Mouse (Mus musculus) liver (tissue): ENCODE data around the gene Lrrfip2.

Source experiments
- DNase-seq: peaks from one replicate; pipeline ENCODE4 v3.0.0-alpha.2; 2020; ENCODE audit warnings: mixed read lengths

Gene Lrrfip2

GRCm38 (mm10) chr9:111170430-111170829, 53.0 kb downstream of the Lrrfip2 start:
- no peak for DNase-seq

- DNase-seq: no peak
Measured at GRCm38 (mm10) chr9:111174071-111174470, 56.7 kb downstream of the Lrrfip2 start.

- DNase-seq: no peak
Measured at GRCm38 (mm10) chr9:111178971-111179370, 61.6 kb downstream of the Lrrfip2 start.

- DNase-seq: no peak
Measured at GRCm38 (mm10) chr9:111182176-111182575, 64.8 kb downstream of the Lrrfip2 start.

GRCm38 (mm10) chr9:111184929-111185328, 67.5 kb downstream of the Lrrfip2 start:
- DNase-seq: no peak

GRCm38 (mm10) chr9:111186861-111187260, 69.5 kb downstream of the Lrrfip2 start:
- DNase-seq: no peak

GRCm38 (mm10) chr9:111188731-111189130, 71.3 kb downstream of the Lrrfip2 start:
- no peak for DNase-seq

- no peak for DNase-seq
Measured at GRCm38 (mm10) chr9:111193211-111193610, 75.8 kb downstream of the Lrrfip2 start.

GRCm38 (mm10) chr9:111197116-111197515, 79.7 kb downstream of the Lrrfip2 start:
- no peak for DNase-seq

GRCm38 (mm10) chr9:111197712-111198111, 80.3 kb downstream of the Lrrfip2 start:
- no peak for DNase-seq

GRCm38 (mm10) chr9:111198332-111198731, 80.9 kb downstream of the Lrrfip2 start:
- DNase-seq: no peak

- DNase-seq: no peak
Measured at GRCm38 (mm10) chr9:111200208-111200607, 82.8 kb downstream of the Lrrfip2 start.

- no peak for DNase-seq
Measured at GRCm38 (mm10) chr9:111204601-111205375, 87.4 kb downstream of the Lrrfip2 start.

GRCm38 (mm10) chr9:111207683-111208082, 90.3 kb downstream of the Lrrfip2 start:
- DNase-seq: no peak

- no peak for DNase-seq
Measured at GRCm38 (mm10) chr9:111208185-111208584, 90.8 kb downstream of the Lrrfip2 start.

GRCm38 (mm10) chr9:111209158-111209699, 91.8 kb downstream of the Lrrfip2 start:
- DNase-seq: no peak

- no peak for DNase-seq
Measured at GRCm38 (mm10) chr9:111210412-111210811, 93.0 kb downstream of the Lrrfip2 start.

- no peak for DNase-seq
Measured at GRCm38 (mm10) chr9:111211122-111212041, 94.0 kb downstream of the Lrrfip2 start.

GRCm38 (mm10) chr9:111213501-111213900, 96.1 kb downstream of the Lrrfip2 start:
- DNase-seq: peak; percentile 30

- DNase-seq: no peak
Measured at GRCm38 (mm10) chr9:111216424-111216823, 99.0 kb downstream of the Lrrfip2 start.

- no peak for DNase-seq
Measured at GRCm38 (mm10) chr9:111220551-111221080, 103.2 kb downstream of the Lrrfip2 start.

- no peak for DNase-seq
Measured at GRCm38 (mm10) chr9:111221580-111221979, 104.2 kb downstream of the Lrrfip2 start.

GRCm38 (mm10) chr9:111223406-111223805, 106.0 kb downstream of the Lrrfip2 start:
- DNase-seq: no peak
